Mouse (Mus musculus) kidney, embryonic 16.5 days (tissue): ENCODE data around the gene Slc39a3. TPM values are rescaled to one million over a fixed set of nuclear protein-coding genes. Genes with fewer than 3 reads are reported as not detected.
"Not testable (repeated sequence)": the region's sequence is repeated elsewhere in the genome, so short reads cannot be mapped to it uniquely, and the experiment has no call there.

Experiments used
- ATAC-seq: fragments of 200-750 bp; cut with Nextera tagmentation; 2 replicates; pipeline ENCODE4 v1.8.0; 2017; ENCODE audit warnings: moderate TSS enrichment; ENCODE audit not compliant: low FRiP score, low TSS enrichment
- H3K27ac ChIP-seq: fragments of 300-500 bp; sonication (generic); 2 replicates; pipeline ENCODE4 v1.5.1; 2014; ENCODE audit warnings: low read length
- H3K27me3 ChIP-seq: fragments of 300-500 bp; sonication (generic); 2 replicates; pipeline ENCODE4 v1.6.1; 2014; ENCODE audit warnings: low read length, control low read depth, mixed read lengths; ENCODE audit not compliant: insufficient read depth
- H3K36me3 ChIP-seq: fragments of 300-500 bp; sonication (generic); 2 replicates; pipeline ENCODE4 v1.6.1; 2014; ENCODE audit warnings: low read length, control low read depth, mixed read lengths; ENCODE audit not compliant: insufficient read depth
- H3K4me1 ChIP-seq: fragments of 300-500 bp; sonication (generic); 2 replicates; pipeline ENCODE4 v1.6.1; 2014; ENCODE audit warnings: low read length, control low read depth, mixed read lengths; ENCODE audit not compliant: insufficient read depth
- H3K4me2 ChIP-seq: fragments of 300-500 bp; sonication (generic); replicated peaks from 2 replicates; pipeline ENCODE4 v1.6.1; 2014; ENCODE audit warnings: low read depth, low read length
- H3K4me3 ChIP-seq: fragments of 300-500 bp; sonication (generic); 2 replicates; pipeline ENCODE4 v1.5.1; 2014; ENCODE audit warnings: mild to moderate bottlenecking, low read length
- H3K9ac ChIP-seq: fragments of 300-500 bp; sonication (generic); replicated peaks from 2 replicates; pipeline ENCODE4 v1.6.1; 2014; ENCODE audit warnings: low read length
- H3K9me3 ChIP-seq: fragments of 300-500 bp; sonication (generic); 2 replicates; pipeline ENCODE4 v1.6.1; 2016; ENCODE audit warnings: low read length, control low read depth
- WGBS: fragments of 180-500 bp; shearing (Covaris S2); extraction: QIAGEN DNeasy Blood & Tissue Kit; methylation state at CpG from one replicate; pipeline ENCODE4 v1.1.7; 2014; 5-methylcytosine and 5-hydroxymethylcytosine counted together
- polyA plus RNA-seq: library from polyadenylated mRNA; unstranded; fragments of >200 nt; fragmentation: Nextera tagmentation; extraction: Ambion mirVana; gene quantifications from 2 replicates; pipeline ENCODE4 v1.2.1, GENCODE M21; 2015

Slc39a3 gene
- polyA plus RNA-seq, 1 experiment from 2014 or later = 19.9 TPM

DNA sequence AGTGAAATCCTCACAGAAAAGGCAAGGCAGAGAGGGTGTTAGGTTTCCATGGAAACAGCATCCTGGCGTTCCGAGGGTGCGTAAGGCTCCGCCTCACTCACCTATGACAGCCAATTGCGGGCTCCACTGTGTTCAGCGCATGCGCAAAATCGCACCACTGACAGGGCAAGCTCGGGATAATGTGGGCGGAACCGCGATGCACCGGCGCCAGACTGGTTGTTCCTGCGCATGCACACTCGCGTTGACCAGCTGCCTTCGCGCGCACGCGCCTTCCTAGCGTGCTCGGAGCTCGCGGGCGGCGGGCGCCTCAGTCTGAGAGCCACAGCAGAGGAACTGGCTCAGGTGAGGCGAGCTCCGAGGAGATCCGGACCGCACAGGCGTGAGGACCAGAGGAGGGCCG is 32.6 kb upstream of the Slc39a3 start, which contains the start of gene Thop1:
TSS of gene Thop1 (plus strand) at position 200 of the 400 bp plus-strand sequence.
- peak within 1 kb of the TSS; percentile 36; the same call in 1 of the 2 replicates for H3K27ac ChIP-seq
- H3K9ac ChIP-seq = peak within 1 kb of the TSS; percentile 87

GRCm38 (mm10) chr10:81068706-81069105 is 31.5 kb upstream of the Slc39a3 start:
- no peak overlapping the region for H3K27ac ChIP-seq
- no peaks in the 10 kb centered on the region for H3K9me3 ChIP-seq
- no peak for ATAC-seq
- 68% methylated on average over 5 of the region's 5 CpGs for WGBS
- 0 out of 2 replicates have a peak, but pooled peaks cover 6% of the 10 kb centered on the region for H3K36me3 ChIP-seq
- no peak overlapping the region for H3K4me2 ChIP-seq
- no peaks in the 10 kb centered on the region for H3K27me3 ChIP-seq
- H3K4me3 ChIP-seq = no peak overlapping the region
- H3K4me1 ChIP-seq = peaks cover 17% of the 10 kb centered on the region
- H3K9ac ChIP-seq = no peak overlapping the region

More for the DNA sequence above, 32.6 kb upstream of the Slc39a3 start, which contains the start of gene Thop1:
- Histone ChIP-seq H3K9me3 (no peaks in the 10 kb centered on the region), H3K36me3 (peaks cover 14% of the 10 kb centered on the region), H3K4me2 (peak within 1 kb of the TSS; percentile 89), H3K4me3 (peak within 1 kb of the TSS; percentile 80), H3K27me3 (no peaks in the 10 kb centered on the region), H3K4me1 (peaks cover 17% of the 10 kb centered on the region)
- WGBS = 0% methylated on average over 35 of the region's 35 CpGs
- ATAC-seq = peak; percentile 98

GRCm38 (mm10) chr10:81064519-81064918 is 27.3 kb upstream of the Slc39a3 start:
- not testable (repeated sequence) for H3K4me1 ChIP-seq, H3K4me3 ChIP-seq, H3K9me3 ChIP-seq, H3K27me3 ChIP-seq, H3K9ac ChIP-seq, ATAC-seq, H3K27ac ChIP-seq, H3K4me2 ChIP-seq, H3K36me3 ChIP-seq
- WGBS = 86% methylated on average over 8 of the region's 8 CpGs

DNA sequence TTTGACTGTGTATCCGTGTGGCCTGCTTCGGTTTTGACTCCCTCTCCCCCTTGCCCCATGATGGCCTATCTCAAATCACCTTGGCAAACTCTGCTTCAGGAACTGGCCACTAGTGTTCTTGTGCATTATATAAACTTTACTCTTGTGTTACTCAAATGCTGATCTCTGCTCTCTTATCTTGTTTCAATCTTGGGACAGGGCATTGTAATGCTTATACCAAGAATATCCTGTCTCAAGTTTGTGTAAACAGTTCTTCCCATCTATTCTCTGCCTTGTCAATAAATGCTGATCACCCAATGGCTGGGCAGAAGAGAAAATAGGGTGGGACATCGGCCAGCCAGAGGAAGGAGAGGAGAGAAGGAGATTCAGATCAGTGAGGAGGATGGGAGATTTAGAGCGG is 25.5 kb upstream of the Slc39a3 start:
- Histone ChIP-seq H3K4me2 (no peak overlapping the region), H3K9me3 (no peaks in the 10 kb centered on the region), H3K4me1 (peaks cover 14% of the 10 kb centered on the region), H3K27me3 (no peaks in the 10 kb centered on the region), H3K27ac (no peak overlapping the region), H3K4me3 (no peak overlapping the region), H3K36me3 (no peaks in the 10 kb centered on the region), H3K9ac (no peak overlapping the region)
- no peak for ATAC-seq
- 64% methylated on average over 4 of the region's 4 CpGs for WGBS

DNA sequence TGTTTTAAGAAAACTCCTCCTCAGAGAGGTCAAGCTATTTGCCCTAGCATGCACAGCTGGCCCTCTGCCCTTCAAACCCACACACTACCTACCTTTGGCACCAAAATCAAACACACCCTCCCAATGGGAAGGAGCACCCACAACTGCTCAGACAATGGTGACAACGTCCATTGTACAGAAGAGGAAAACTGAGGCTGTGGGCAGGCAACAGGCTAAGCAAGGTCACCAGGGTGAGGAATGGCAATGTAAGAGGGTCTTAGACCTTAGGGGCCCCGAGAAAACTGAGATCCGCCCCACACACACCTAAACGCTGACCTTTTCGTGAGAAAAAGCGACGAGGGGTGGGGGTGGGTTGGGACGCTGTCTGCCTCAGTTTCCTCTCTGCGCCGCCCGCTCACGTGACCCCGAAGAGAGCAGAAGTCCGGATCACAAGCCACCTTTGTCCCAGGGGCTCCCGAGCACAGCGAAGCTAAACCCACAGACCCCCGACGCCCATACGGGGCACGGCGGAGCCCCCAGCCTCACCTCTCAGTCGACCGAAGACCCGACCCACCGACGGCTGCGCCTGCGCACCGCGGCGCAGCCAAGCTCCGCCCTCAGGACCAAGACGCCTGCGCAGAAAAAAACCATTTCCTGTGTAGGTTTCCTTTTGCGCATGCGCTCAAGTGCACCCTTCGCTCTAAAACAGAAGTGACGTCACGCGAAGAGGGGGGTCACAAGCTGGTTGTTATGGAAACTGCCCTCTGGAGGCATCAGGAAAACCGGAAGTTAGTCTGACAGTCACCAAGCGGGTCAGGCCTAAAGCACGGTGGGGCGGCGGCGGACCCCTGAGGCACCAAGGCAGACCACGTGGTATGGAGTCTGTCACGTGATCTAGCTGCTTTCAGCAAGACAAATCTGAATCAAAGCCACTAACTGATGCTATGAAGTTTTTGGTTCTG is 22.6 kb upstream of the Slc39a3 start, which contains the start of gene Sgta:
TSS of gene Sgta (minus strand) at position 579 of the 941 bp plus-strand sequence.
- Histone ChIP-seq H3K27me3 (no peaks in the 10 kb centered on the region), H3K27ac (0 out of 2 replicates have a peak within 1 kb of the TSS, but pooled peaks have one; percentile 20), H3K36me3 (no peaks in the 10 kb centered on the region), H3K9me3 (no peaks in the 10 kb centered on the region), H3K4me3 (peak within 1 kb of the TSS; percentile 85), H3K9ac (peak within 1 kb of the TSS; percentile 90), H3K4me1 (peaks cover 14% of the 10 kb centered on the region), H3K4me2 (peak within 1 kb of the TSS; percentile 93)
- under 1% methylated on average over 48 of the region's 48 CpGs for WGBS
- peak; percentile 96 for ATAC-seq

DNA sequence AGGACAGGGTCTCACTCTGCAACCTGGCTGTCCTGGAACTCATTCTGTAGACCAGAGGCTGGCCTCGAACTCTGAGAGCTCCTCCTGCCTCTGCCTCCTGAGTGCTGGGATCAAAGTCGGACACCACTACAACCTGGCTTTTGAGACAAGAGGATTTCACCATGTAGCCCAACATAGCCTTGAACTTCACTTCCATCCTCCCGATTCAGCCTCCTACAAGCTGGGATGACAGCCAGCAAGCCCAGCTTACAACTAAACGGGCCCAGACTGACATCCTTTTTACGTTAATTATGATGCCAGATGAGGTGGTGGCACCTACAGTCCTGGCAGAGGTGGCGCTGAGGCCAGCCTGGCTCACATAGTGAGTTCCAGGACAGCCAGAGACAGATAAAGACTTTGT is 21.7 kb upstream of the Slc39a3 start:
- Histone ChIP-seq H3K4me3 (peak overlapping the region; percentile 85), H3K27ac (no peak overlapping the region), H3K36me3 (no peaks in the 10 kb centered on the region), H3K4me2 (peak overlapping the region; percentile 93), H3K27me3 (no peaks in the 10 kb centered on the region), H3K4me1 (peaks cover 14% of the 10 kb centered on the region), H3K9ac (peak overlapping the region; percentile 90), H3K9me3 (no peaks in the 10 kb centered on the region)
- ATAC-seq = no peak
- 84% methylated on average over 6 of the region's 6 CpGs for WGBS

DNA sequence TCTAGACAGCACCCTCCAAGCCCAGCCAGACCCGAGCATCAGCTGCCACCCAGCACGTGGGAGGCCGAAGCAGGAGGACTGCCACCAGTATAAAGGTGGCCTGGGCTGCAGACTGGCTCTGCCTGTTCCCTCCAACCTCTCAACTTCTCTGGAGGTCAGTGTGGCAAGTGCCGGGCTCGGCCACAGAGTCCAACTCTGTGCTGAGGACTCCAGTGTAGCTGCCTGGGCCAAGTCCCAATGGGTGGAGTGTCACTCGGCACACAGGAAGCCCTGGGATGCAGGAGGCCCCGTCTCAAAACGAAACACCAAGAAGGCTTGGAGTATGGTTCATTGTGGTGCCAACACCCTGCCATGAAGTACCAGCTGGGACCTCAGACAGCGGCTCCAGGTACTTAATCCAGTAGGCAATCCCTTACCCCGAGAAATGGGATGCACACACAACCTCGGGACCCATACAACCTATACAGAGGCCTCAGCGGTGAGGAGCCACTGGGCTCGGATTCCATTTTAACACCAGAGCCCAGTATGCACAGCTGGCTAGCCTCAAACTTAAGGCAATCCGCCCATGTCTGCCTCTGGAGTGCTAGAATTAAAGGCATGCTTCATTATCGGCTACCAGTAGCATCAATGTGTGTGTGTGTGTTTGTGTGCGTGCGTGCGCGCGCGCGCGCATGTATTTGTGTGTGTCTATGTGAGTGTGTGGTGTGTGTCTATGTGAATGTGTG is 20.3 kb upstream of the Slc39a3 start:
- no peak for ATAC-seq
- Histone ChIP-seq H3K36me3 (no peaks in the 10 kb centered on the region), H3K27ac (no peak overlapping the region), H3K4me1 (peaks cover 14% of the 10 kb centered on the region), H3K4me3 (no peak overlapping the region), H3K4me2 (no peak overlapping the region), H3K27me3 (no peaks in the 10 kb centered on the region), H3K9me3 (no peaks in the 10 kb centered on the region), H3K9ac (no peak overlapping the region)
- WGBS = 89% methylated on average over 23 of the region's 23 CpGs

- whole genome bisulfite sequencing = 85% methylated on average over 10 of the region's 11 CpGs
- ATAC-seq = not testable (repeated sequence)
Measured at GRCm38 (mm10) chr10:81055802-81056340, 18.6 kb upstream of the Slc39a3 start.

GRCm38 (mm10) chr10:81055169-81055568 is 17.9 kb upstream of the Slc39a3 start:
- Histone ChIP-seq H3K4me3 (no peak overlapping the region), H3K36me3 (peaks cover 23% of the 10 kb centered on the region), H3K4me1 (peaks cover 14% of the 10 kb centered on the region), H3K4me2 (no peak overlapping the region), H3K9ac (no peak overlapping the region), H3K27ac (no peak overlapping the region), H3K27me3 (no peaks in the 10 kb centered on the region), H3K9me3 (no peaks in the 10 kb centered on the region)
- 89% methylated on average over 6 of the region's 6 CpGs for WGBS
- ATAC-seq = no peak

More at GRCm38 (mm10) chr10:81055802-81056340, 18.6 kb upstream of the Slc39a3 start:
- Histone ChIP-seq H3K4me1 (peaks cover 14% of the 10 kb centered on the region), H3K36me3 (peaks cover 16% of the 10 kb centered on the region)
- not testable (repeated sequence) for H3K27ac ChIP-seq, H3K9ac ChIP-seq, H3K4me3 ChIP-seq, H3K27me3 ChIP-seq, H3K4me2 ChIP-seq, H3K9me3 ChIP-seq
